Mouse (Mus musculus) cortical plate, adult 2 months (tissue): ENCODE measurements at regions not wholly inside any gene's neighbourhood (a gene's known extent, or its start where the extent isn't known, plus 50 kb on each side); places are given as distances from the start of the nearest gene placed in this dataset.
"Not testable (repeated sequence)": the region's sequence is repeated elsewhere in the genome, so short reads cannot be mapped to it uniquely, and the experiment has no call there.

ENCODE experiments used
- H3K27ac ChIP-seq: fragments of 200-500 bp; 2 replicates; pipeline ENCODE4 v1.5.1; 2012; ENCODE audit warnings: low read length, control low read depth, inconsistent platforms; ENCODE audit not compliant: insufficient read depth
- H3K4me1 ChIP-seq: fragments of 200-500 bp; 2 replicates; pipeline ENCODE4 v1.6.1; 2011; ENCODE audit warnings: low read length; ENCODE audit not compliant: control insufficient read depth, insufficient read depth
- H3K4me3 ChIP-seq: fragments of 200-500 bp; 2 replicates; pipeline ENCODE4 v1.5.1; 2011; ENCODE audit warnings: mild to moderate bottlenecking, low read length, control low read depth; ENCODE audit not compliant: insufficient read depth
- CTCF ChIP-seq: fragments of 200-500 bp; IDR thresholded peaks from 2 replicates; pipeline ENCODE4 v1.5.1; 2011; ENCODE audit warnings: mild to moderate bottlenecking, control low read depth, low read length; ENCODE audit not compliant: insufficient read depth; ENCODE audit errors: extremely low read depth
- POLR2A ChIP-seq: fragments of 200-500 bp; IDR thresholded peaks from 2 replicates; pipeline ENCODE4 v1.6.1; 2011; ENCODE audit warnings: mild to moderate bottlenecking, low read length, control low read depth; ENCODE audit not compliant: insufficient read depth; ENCODE audit errors: extremely low read depth

DNA sequence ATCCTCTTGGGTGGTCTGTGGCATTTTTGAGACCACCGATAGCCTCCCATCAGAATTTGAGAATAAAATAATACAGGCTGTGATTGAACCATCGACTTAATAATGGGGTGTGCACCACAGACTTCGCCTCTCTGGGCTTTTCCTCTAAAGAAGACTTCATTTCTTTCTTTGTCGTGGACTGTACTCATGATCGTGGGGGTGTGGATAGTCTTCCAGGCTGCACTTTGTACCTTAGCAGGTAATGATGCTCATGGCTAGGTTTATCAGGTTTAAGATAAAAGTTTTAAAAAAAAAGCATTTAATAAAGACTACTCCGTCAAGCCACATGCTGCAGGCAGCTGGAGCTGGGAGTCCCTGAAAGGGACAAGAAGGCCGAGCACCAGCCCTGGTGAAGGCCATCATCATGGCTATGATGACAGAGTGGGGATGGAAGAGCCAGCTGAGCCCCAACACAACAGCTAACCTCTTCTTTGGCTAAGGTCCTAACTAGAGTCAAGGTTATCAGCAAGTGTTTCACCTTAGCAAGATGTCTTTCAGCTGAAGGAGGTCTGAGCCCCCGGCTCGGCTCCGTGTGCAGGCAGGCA lies 153.4 kb downstream of the Bcl2l11 start:
- Histone ChIP-seq H3K27ac (no peak overlapping the region), H3K4me1 (no peaks in the 10 kb centered on the region), H3K4me3 (no peak overlapping the region)
- TF ChIP-seq POLR2A (no peak), CTCF (no peak)

GRCm38 (mm10) chr2:128282591-128282990 lies 156.8 kb downstream of the Bcl2l11 start:
- peaks cover 5% of the 10 kb centered on the region for H3K4me1 ChIP-seq
- no peak for TF ChIP-seq CTCF
- no peak for TF ChIP-seq POLR2A
- no peak overlapping the region for H3K4me3 ChIP-seq
- no peak overlapping the region for H3K27ac ChIP-seq

- TF ChIP-seq POLR2A (no peak), CTCF (no peak)
- Histone ChIP-seq H3K27ac (no peak overlapping the region), H3K4me1 (peaks cover 5% of the 10 kb centered on the region), H3K4me3 (no peak overlapping the region)
Measured at GRCm38 (mm10) chr2:128284822-128285421, 159.1 kb downstream of the Bcl2l11 start.

DNA sequence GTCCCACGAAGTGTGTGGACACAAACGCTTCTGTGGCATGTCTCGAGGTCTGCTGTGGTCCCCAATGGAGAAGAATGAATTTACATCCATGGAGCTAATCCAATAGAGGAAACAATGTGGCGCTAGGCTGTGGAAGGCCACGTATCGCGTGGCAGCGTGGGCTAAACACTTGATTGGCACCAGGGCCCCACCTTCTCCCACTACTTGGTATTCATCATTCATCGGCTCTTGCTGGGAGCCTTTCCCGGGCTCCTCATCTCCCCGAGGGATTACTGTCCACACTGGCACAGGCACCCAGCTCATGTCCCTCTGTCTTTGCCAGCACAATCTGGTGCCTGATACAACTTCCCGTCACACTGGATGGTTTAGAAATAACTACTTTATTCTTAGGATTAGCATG lies 159.6 kb downstream of the Bcl2l11 start:
- H3K27ac ChIP-seq: no peak overlapping the region

GRCm38 (mm10) chr2:128288138-128288551 lies 162.3 kb downstream of the Bcl2l11 start:
- TF ChIP-seq CTCF (no peak), POLR2A (no peak)
- Histone ChIP-seq H3K27ac (no peak overlapping the region), H3K4me3 (no peak overlapping the region), H3K4me1 (peaks cover 5% of the 10 kb centered on the region)

More for the DNA sequence above, 159.6 kb downstream of the Bcl2l11 start:
- Histone ChIP-seq H3K4me3 (no peak overlapping the region), H3K4me1 (peaks cover 5% of the 10 kb centered on the region)
- TF ChIP-seq POLR2A (no peak), CTCF (no peak)

DNA sequence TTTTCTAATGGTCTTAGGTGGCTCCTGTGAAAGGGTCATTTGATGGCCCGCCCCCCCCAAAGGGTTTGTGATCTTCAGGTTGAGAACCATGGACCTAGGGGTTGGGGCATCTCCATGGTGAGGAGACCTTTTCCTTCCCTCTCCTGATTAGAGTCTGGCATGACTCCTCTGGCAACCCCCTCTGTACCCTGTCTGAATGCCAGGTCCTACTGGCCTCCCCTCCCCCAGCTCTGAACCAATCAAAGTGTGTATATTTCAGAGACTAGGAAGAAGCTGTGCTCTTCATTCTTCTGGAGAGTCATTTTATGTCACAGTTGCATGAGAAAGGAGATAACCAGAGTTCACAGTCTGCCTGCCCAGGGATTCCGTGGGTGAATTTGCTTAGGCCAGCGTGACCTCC lies 164.8 kb downstream of the Bcl2l11 start:
- TF ChIP-seq POLR2A (no peak), CTCF (no peak)
- no peak overlapping the region for H3K27ac ChIP-seq
- no peaks in the 10 kb centered on the region for H3K4me1 ChIP-seq
- no peak overlapping the region for H3K4me3 ChIP-seq

- H3K4me1 ChIP-seq: no peaks in the 10 kb centered on the region; the same call in 1 of the 2 replicates
- TF ChIP-seq POLR2A (no peak), CTCF (no peak)
- no peak overlapping the region for H3K27ac ChIP-seq
- no peak overlapping the region for H3K4me3 ChIP-seq
Measured at GRCm38 (mm10) chr2:128294610-128295009, 168.8 kb downstream of the Bcl2l11 start.

GRCm38 (mm10) chr2:128295018-128295424 lies 169.2 kb downstream of the Bcl2l11 start:
- TF ChIP-seq POLR2A (no peak), CTCF (no peak)
- Histone ChIP-seq H3K4me1 (no peaks in the 10 kb centered on the region; the same call in 1 of the 2 replicates), H3K27ac (no peak overlapping the region), H3K4me3 (no peak overlapping the region)

- no peak overlapping the region for H3K27ac ChIP-seq
- no peaks in the 10 kb centered on the region; the same call in 1 of the 2 replicates for H3K4me1 ChIP-seq
- H3K4me3 ChIP-seq: no peak overlapping the region
- TF ChIP-seq CTCF (no peak), POLR2A (no peak)
Measured at GRCm38 (mm10) chr2:128295726-128296234, 169.9 kb downstream of the Bcl2l11 start.

DNA sequence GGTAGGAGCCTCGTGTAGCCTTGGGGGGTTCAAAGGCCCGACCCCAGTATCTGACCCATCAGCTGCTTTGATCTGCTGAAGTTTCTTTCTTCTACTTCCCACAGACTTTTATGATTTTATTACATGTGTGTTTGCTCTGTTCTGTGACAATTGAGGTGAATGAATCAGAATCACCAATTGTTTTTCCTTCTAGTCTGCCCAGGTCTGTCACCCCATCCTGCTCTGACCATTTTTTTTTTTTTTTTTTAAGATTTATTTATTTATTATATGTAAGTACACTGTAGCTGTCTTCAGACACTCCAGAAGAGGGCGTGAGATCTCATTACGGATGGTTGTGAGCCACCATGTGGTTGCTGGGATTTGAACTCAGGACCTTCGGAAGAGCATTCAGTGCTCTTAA lies 170.6 kb downstream of the Bcl2l11 start:
- H3K4me3 ChIP-seq, H3K27ac ChIP-seq, H3K4me1 ChIP-seq: not testable (repeated sequence)

GRCm38 (mm10) chr2:128296897-128297296 lies 171.1 kb downstream of the Bcl2l11 start:
- no peak for TF ChIP-seq POLR2A
- TF ChIP-seq CTCF: no peak
- H3K4me3 ChIP-seq: no peak overlapping the region
- H3K4me1 ChIP-seq: no peaks in the 10 kb centered on the region; the same call in 1 of the 2 replicates
- no peak overlapping the region for H3K27ac ChIP-seq
